Mouse (Mus musculus) ZHBTc4 (cell line): ENCODE data around the gene Efl1.
"Not testable (repeated sequence)": the region's sequence is repeated elsewhere in the genome, so short reads cannot be mapped to it uniquely, and the experiment has no call there.

Experiments used
- DNase-seq: peaks from one replicate; pipeline ENCODE4 v3.0.0-alpha.2; 2011; ENCODE audit warnings: low read depth, low spot score

The Efl1 gene

DNA sequence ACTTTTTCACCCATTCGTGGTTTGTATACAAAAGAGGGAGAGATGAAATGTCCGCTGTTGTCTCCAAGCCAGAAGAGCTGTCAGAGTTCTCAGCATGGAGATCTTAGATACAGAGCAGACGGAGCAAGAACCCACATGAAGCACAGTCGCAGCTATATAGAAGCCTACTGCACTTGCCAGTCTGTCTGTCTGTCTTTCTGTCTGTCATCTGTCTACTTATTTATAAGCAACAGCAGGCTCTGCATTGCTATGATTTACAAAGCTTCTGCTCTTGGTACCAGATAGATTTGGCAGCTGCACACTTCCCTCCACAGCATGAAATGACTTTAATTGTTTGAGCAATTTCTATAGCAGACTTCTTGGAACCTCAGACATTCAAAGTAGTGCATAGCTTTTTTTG, 110.1 kb downstream of the Efl1 start:
- no peak for DNase-seq

DNA sequence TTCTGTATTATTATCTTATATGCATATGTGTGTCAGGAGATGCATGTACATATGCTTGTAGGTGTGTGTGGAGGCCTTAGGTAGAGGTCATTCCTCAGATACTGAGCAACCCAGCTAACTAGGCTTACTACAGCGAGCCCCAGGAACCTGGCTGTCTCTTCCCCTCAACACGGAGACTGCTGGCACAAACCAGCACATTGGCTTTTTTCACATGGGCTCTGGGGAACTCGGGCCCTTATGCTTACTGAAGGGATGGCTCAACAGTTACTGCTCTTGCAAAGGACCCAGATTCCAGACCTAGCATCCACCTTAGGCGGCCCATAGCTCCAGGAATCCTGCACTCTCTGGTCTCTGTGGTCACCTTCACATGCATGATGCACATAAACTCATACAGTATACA, 110.7 kb downstream of the Efl1 start:
- DNase-seq, result no peak

- no peak for DNase-seq
These were observed 116.5 kb downstream of the Efl1 start for GRCm38 (mm10) chr7:82764951-82765350.

- no peak for DNase-seq
These were observed 118.2 kb downstream of the Efl1 start for GRCm38 (mm10) chr7:82766623-82767022.

DNA sequence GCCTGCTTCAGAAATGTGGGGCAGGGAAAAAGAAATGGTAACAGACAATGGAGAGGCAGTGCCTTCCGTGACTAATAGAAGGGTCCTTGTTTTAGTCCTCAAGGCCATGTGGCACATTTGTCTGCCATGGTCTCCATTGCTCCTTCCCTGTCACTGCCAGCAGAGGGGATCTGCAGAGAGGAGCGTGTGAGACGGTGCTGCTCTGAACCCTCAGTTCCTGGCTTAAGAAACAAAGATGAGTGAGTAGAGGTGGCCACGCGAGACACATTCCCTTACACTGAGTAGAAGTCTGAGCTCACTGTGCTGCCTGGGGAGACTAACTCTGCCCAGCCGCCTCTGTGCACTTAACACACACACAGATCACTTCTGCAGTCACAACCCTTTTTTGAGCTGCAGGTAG, 121.8 kb downstream of the Efl1 start:
- no peak for DNase-seq

DNA sequence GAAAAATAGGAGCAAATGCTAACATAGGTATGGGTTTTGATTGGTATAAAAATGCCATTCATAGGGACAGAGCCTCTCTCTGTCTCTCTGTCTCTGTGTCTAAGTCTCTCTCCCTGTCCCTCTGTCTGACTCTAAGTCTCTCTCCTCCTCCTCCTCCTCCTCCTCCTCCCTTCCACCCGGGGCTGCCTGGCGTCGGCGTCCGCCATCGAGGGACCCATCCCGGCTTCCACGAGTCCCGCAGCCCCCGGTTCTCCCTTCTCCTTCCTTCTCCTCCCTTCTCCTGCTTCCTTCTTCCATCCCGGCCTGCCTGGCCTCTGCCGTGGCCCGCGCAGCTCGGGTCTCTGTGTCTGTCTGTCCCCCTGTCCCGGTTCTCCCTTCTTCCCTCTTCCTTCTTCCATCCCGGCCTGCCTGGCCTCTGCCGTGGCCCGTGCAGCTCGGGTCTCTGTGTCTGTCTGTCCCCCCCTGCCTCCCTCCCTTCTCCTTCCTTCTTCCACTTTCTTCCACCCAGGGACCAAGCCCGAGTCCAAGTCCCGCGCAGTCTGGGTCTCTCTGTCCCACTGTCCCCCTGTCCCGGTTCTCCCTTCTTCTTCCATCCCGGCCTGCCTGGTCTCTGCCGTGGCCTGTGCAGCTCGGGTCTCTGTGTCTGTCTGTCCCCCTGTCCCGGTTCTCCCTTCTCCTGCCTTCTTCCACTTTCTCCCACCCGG, 122.7 kb downstream of the Efl1 start:
- DNase-seq, result peak; percentile 63

- not testable (repeated sequence) for DNase-seq
These were observed 123.2 kb downstream of the Efl1 start for GRCm38 (mm10) chr7:82771661-82772021.

GRCm38 (mm10) chr7:82772481-82772880, 124.1 kb downstream of the Efl1 start:
- DNase-seq, result no peak

GRCm38 (mm10) chr7:82773150-82773549, 124.7 kb downstream of the Efl1 start:
- DNase-seq, result no peak

- DNase-seq, result no peak
These were observed 125.5 kb downstream of the Efl1 start for GRCm38 (mm10) chr7:82773884-82774283.

- DNase-seq, result no peak
These were observed 126.7 kb downstream of the Efl1 start for GRCm38 (mm10) chr7:82775090-82775489.

DNA sequence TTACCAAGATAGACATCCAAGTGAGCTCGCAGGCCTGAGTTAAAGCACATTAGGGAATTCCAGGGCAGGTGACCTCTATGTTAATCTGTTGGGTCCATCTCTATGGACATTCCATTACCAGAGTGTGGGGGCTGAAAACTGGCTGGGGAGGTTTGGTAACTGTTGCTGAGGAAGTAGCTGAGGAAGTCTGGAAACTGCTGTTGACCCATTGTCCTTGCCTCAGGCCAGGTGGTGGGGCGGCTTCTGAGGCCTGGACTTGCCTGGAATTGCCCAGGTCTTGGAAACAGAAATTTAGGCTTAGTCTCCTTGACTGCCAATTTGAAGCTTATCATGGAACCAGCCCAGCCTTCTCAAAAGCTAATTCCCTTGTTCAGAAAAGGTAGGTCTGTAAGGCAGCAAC, 134.7 kb downstream of the Efl1 start:
- DNase-seq, result no peak

- peak; percentile 52 for DNase-seq
These were observed 135.3 kb downstream of the Efl1 start for GRCm38 (mm10) chr7:82783693-82784092.

DNA sequence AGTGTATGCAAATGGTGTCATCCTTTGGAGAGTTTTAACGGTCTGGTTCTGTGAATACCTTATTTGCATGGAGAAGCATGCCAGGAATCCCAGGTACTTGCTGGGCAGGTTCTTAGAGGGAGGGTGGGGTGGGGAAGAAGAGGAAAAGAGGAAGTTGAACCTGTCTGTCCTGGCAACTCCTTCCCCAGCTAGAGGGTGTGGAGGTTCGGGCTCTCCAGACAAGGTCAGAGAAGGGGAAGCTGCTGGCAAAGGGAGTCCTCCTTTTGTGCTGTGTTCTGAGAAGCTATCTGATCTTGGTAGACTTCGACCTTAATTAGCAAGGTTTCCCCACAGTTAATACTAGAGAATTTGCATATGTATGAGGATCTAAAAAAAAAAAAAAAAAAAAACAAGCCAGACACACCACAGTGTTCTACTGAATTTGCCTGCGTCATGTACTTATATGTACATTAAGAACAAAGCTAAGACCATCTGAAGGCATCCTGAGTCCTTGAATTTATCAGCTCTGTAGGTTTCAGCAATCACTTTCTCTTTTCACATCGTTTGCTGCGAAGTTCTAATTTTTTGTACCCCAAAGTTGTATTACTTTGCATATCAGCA, 137.0 kb downstream of the Efl1 start:
- DNase-seq, result peak; percentile 87

- DNase-seq, result no peak
These were observed 137.7 kb downstream of the Efl1 start for GRCm38 (mm10) chr7:82785970-82786647.

GRCm38 (mm10) chr7:82792644-82793043, 144.2 kb downstream of the Efl1 start:
- no peak for DNase-seq

- DNase-seq, result peak; percentile 63
These were observed 144.7 kb downstream of the Efl1 start for GRCm38 (mm10) chr7:82793111-82793510.

GRCm38 (mm10) chr7:82794542-82794941, 146.1 kb downstream of the Efl1 start:
- DNase-seq, result peak; percentile 75

- DNase-seq, result no peak
These were observed 153.8 kb downstream of the Efl1 start for GRCm38 (mm10) chr7:82802206-82802605.

GRCm38 (mm10) chr7:82808257-82808656, 159.8 kb downstream of the Efl1 start:
- no peak for DNase-seq

DNA sequence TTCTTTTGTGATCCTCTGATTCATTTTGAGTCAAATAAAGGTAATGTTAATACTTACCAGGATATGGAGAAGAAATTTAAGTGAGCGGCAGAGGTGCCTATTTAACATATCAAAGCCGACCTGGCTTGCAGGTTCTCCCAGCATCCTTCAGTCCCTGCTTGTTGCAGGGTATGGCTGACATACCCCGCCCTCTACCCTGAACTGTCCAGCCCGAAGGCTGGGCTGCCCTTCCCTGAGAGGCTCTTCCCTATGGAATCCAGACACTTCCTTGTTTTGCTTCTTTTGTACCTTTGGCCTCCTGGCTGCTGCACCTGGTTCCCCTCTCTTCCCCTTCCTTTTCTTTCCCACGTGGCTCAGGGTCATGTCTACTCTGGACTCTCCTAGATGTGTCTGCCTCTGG, 160.7 kb downstream of the Efl1 start:
- peak; percentile 76 for DNase-seq

GRCm38 (mm10) chr7:82810799-82811139, 162.4 kb downstream of the Efl1 start:
- DNase-seq, result no peak
